11 mouse cellular contexts compared by ENCODE assay signal in the genomic region with DNA sequence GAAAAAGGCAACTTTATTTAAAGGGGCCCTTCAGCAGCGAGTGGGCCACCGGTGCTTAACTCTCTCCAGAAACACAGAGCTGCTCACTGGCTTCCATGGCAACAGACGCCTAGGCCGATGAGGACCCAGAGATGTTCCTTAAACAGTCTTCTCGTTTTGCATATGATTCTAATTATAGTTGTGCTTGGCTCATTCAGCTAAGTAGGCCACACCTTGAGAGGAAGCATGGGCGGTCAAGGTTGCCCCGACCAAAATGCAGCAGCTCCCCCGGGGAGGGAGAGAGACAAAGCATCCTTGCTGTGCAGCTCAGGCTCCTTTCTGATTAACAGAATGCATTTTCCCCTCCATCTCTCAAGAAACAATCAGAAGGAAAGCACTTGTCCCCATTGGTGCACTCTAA. TPM values are rescaled to one million over a fixed set of nuclear protein-coding genes. Genes with fewer than 3 reads are reported as not detected.
DNase-seq lines count a peak whose midpoint lies in the region; ATAC-seq and TF ChIP-seq lines count a peak whose summit lies in the region.
"Had no signal": no experiment of that assay in that cellular context is flagged by ENCODE, and none has a peak within 500 bp of the region (broad histone marks: within the 10 kb centered on the region; RNA-seq: fewer than 3 reads in every experiment).

No protein-coding gene starts in this region.

- TF ChIP-seq CTCF in stomach, postnatal 0 days (IDR thresholded peaks at IDR 0.05; ENCODE audit: low read depth), result no peak

- H3K4me3 ChIP-seq in liver, embryonic 12.5 days, result no peak overlapping the region
- no peak overlapping the region for H3K4me3 ChIP-seq in kidney, embryonic 16.5 days (ENCODE audit: low read length)
- no peak overlapping the region for H3K4me3 ChIP-seq in stomach, postnatal 0 days (ENCODE audit: low read depth, low read length)
- H3K4me3 ChIP-seq: erythroblast, embryonic 14.5 days had no signal

- no peak overlapping the region for H3K27ac ChIP-seq in liver, embryonic 12.5 days
- no peak overlapping the region for H3K27ac ChIP-seq in kidney, embryonic 16.5 days (ENCODE audit: low read length)
- H3K27ac ChIP-seq in stomach, postnatal 0 days (replicated peaks), result no peak overlapping the region

- no peak for TF ChIP-seq EP300 in stomach, postnatal 0 days (optimal IDR thresholded peaks at IDR 0.05)

- H3K9ac ChIP-seq in liver, embryonic 12.5 days, result no peak overlapping the region
- no peak overlapping the region for H3K9ac ChIP-seq in kidney, embryonic 16.5 days (replicated peaks; ENCODE audit: low read length)
- H3K9ac ChIP-seq in stomach, postnatal 0 days (ENCODE audit: low read length), result no peak overlapping the region

- H3K4me2 ChIP-seq in liver, embryonic 12.5 days, result no peak overlapping the region
- no peak overlapping the region for H3K4me2 ChIP-seq in kidney, embryonic 16.5 days (replicated peaks; ENCODE audit: low read depth, low read length)
- H3K4me2 ChIP-seq in stomach, postnatal 0 days (replicated peaks; ENCODE audit: low read depth), result no peak overlapping the region

- H3K9me3 ChIP-seq in liver, embryonic 12.5 days (replicated peaks), result no peaks in the 10 kb centered on the region
- H3K9me3 ChIP-seq in kidney, embryonic 16.5 days (ENCODE audit: low read length), result no peaks in the 10 kb centered on the region
- H3K9me3 ChIP-seq in stomach, postnatal 0 days (ENCODE audit: control insufficient read depth, low read length), result no peaks in the 10 kb centered on the region

- no peaks in the 10 kb centered on the region for H3K36me3 ChIP-seq in liver, embryonic 12.5 days
- H3K36me3 ChIP-seq in kidney, embryonic 16.5 days (ENCODE audit: insufficient read depth, low read length), result no peaks in the 10 kb centered on the region
- no peaks in the 10 kb centered on the region for H3K36me3 ChIP-seq in stomach, postnatal 0 days (ENCODE audit: control insufficient read depth, insufficient read depth, low read length)

- peak; percentile 86 for DNase-seq in ZHBTc4 (ENCODE audit: low read depth, low spot score)
- DNase-seq in layer of hippocampus, postnatal 36 days, result peak; percentile 27 to 40
- DNase-seq in retina, postnatal 1 day, result peak; percentile 42
- DNase-seq in urinary bladder, postnatal 10 days (ENCODE audit: low spot score), result no peak
- no peak for DNase-seq in stomach, postnatal 0 days (ENCODE audit: low spot score)

- ATAC-seq in frontal cortex, adult (ENCODE audit: low TSS enrichment), result peak; percentile 100
- ATAC-seq in liver, embryonic 12.5 days, result no peak
- ATAC-seq in kidney, embryonic 16.5 days (ENCODE audit: low FRiP score, low TSS enrichment), result no peak
- no peak for ATAC-seq in stomach, postnatal 0 days (ENCODE audit: low FRiP score, low TSS enrichment)
- ATAC-seq: intestine, embryonic 16.5 days; Patski had no signal

- no peaks in the 10 kb centered on the region for H3K27me3 ChIP-seq in liver, embryonic 12.5 days (replicated peaks)
- no peaks in the 10 kb centered on the region for H3K27me3 ChIP-seq in kidney, embryonic 16.5 days (ENCODE audit: insufficient read depth, low read length)
- no peaks in the 10 kb centered on the region for H3K27me3 ChIP-seq in stomach, postnatal 0 days (ENCODE audit: control insufficient read depth, insufficient read depth, low read length)
- H3K27me3 ChIP-seq: Patski had no signal

- H3K4me1 ChIP-seq in liver, embryonic 12.5 days, result no peaks in the 10 kb centered on the region
- no peaks in the 10 kb centered on the region for H3K4me1 ChIP-seq in kidney, embryonic 16.5 days (ENCODE audit: insufficient read depth, low read length)
- no peaks in the 10 kb centered on the region for H3K4me1 ChIP-seq in stomach, postnatal 0 days (replicated peaks; ENCODE audit: control insufficient read depth, insufficient read depth)

- WGBS in liver, embryonic 12.5 days (ENCODE audit: insufficient replicate concordance), result 39% methylated on average over 8 of the region's 8 CpGs
- 26% methylated on average over 8 of the region's 8 CpGs for WGBS in kidney, embryonic 16.5 days
- WGBS in stomach, postnatal 0 days, result 39% methylated on average over 8 of the region's 8 CpGs

RNA-seq across cellular contexts. Expression of a gene that starts 22.4 kb away (rescaled TPM):
- total RNA-seq in layer of hippocampus, postnatal 36 days (2021), result under 1 TPM; 0.76 to 0.90 TPM
- 4.0 and 4.2 TPM in 2 replicates for polyA plus RNA-seq in liver, embryonic 12.5 days (2016; fragmentation: Nextera tagmentation; extraction: Ambion mirVana)
- polyA plus RNA-seq in kidney, embryonic 16.5 days (2015; fragmentation: Nextera tagmentation; extraction: Ambion mirVana), result 6.5 and 6.6 TPM in 2 replicates
- 5.5 TPM in 2 replicates for polyA plus RNA-seq in stomach, postnatal 0 days (2015; fragmentation: Nextera tagmentation; extraction: Ambion mirVana)
- polyA plus RNA-seq: Patski had no signal

Comparison
In these comparisons a context has a peak if more than half of its experiments do, and no peak if none do; other contexts are left out.
1. DNase-seq: peak in ZHBTc4 (single experiment), layer of hippocampus, postnatal 36 days (2 of 2) and retina, postnatal 1 day (single experiment); none in urinary bladder, postnatal 10 days (single experiment) and stomach, postnatal 0 days (single experiment).